Mouse (Mus musculus): ENCODE results near the gene Gpbp1. TPM values are rescaled to one million over a fixed set of nuclear protein-coding genes. Genes with fewer than 3 reads are reported as not detected.
A peak's percentile ranks its signal among the peaks of the same experiment; 100 is the strongest.

Gpbp1 gene
- total RNA-seq, 1 experiment from 2014 or later = 83.2 TPM

GRCm38 (mm10) chr13:111467350-111467749 is 22.6 kb downstream of the Gpbp1 start:
- no peak for DNase-seq

GRCm38 (mm10) chr13:111461424-111461823 is 28.5 kb downstream of the Gpbp1 start:
- DNase-seq = no peak

GRCm38 (mm10) chr13:111456790-111457189 is 33.1 kb downstream of the Gpbp1 start:
- DNase-seq = no peak

- DNase-seq = no peak
Measured at GRCm38 (mm10) chr13:111444325-111444724, 45.6 kb downstream of the Gpbp1 start.

- DNase-seq = no peak
Measured at GRCm38 (mm10) chr13:111431174-111431573, 58.7 kb downstream of the Gpbp1 start.

DNA sequence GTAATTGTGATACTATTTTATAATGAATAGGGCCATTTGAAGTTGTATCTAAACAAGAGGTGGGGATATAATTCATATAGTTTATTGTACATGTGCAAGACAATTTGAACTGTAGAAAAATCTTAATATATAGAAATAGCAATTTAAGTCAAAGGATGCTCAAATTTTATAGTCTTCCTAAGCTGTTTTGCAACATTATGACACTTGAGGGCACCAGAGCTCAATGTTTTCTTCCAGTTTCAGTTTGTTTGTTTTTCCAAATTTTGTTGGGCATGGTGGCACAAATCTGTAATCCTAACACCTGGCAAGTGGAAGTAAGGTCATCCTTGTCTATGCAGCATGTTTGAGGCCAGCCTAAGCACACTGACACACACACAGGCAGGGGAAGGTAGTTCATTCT is 68.6 kb downstream of the Gpbp1 start:
- DNase-seq = no peak

GRCm38 (mm10) chr13:111418087-111418486 is 71.8 kb downstream of the Gpbp1 start:
- no peak for DNase-seq

DNA sequence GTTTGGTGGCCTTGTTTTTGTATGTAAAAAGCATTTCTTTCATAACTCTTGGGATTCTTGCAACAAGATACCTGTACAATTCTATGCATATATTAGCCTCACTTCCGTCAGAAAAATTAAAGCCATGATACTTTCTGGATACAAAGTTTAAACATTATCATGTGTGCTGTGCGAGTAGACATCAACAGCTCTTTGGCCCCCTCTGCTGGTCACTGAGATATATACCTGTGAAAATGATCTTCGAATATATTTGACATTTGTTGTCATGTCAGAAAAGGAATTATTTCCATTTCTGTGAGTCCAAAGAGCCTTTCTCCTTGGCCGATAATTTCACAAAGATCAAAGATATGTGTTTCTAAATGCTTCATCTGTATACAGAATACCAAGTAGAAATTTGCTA is 76.8 kb downstream of the Gpbp1 start:
- peak; percentile 61 for DNase-seq

GRCm38 (mm10) chr13:111410831-111411230 is 79.1 kb downstream of the Gpbp1 start:
- no peak for DNase-seq

DNA sequence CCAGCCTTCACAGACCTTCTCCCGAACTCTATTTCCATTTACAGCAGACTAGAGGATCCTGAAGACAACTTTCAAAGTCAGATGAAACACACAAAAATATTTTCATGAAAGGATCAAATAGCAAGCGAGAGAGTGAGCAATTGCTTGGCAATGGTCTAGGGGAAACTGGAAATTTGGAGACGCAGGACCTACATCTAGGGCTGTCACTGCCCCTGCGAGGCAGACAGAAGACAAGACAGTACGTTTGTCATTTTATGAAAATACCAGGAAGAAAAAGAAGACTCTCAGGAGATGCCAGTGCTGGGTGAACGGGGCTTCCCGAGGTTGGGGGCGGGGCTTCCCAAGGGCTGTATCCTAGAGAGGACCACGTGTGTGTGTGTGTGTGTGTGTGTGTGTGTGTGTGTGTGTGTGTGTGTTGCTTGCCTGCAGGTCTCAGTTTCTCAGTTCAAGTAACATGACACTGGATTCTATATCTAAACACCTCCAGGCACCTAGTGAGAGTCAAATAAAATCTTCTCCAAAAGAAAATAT is 83.0 kb downstream of the Gpbp1 start:
- DNase-seq = no peak

- DNase-seq = no peak
Measured at GRCm38 (mm10) chr13:111405956-111406355, 84.0 kb downstream of the Gpbp1 start.

- DNase-seq = no peak
Measured at GRCm38 (mm10) chr13:111397600-111398151, 92.2 kb downstream of the Gpbp1 start.

DNA sequence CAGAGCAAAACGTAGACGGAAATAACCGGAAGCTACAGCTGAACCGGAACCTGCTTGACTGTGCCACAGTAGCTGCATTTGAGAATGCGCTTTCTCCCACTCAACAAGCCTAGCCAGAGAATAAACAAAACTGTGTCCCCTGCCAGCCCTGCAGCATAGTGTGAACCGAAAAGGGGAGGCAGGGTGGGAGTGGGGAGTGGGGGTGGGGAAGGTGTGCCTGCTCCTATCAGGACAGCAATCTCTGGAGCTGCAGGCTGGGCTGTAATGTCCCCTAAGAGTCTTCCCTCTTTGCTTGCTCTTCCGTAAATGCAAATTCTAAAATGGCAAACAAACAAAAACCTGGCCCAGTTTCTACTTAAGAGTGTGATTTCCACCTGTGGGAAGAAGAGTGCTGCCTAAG is 92.8 kb downstream of the Gpbp1 start:
- DNase-seq = no peak

DNA sequence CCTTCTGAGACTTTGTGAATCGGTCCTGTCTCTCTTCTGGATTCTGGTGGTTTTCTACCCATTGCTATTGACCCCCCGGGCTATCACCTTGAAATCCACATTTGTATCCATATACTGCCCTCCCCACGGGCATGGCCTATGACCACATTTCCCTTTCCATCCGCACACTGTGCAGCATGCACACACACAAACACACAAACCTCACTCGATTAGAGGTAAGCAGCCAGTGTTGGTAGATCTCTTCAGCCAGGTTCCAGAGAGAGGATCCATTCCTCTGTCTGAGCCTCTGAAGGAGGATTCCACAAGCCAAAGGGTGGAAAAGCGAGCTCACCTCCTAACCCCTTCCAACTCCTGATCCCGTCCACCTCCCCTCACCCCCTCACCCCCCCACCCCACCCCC is 94.4 kb downstream of the Gpbp1 start:
- no peak for DNase-seq

DNA sequence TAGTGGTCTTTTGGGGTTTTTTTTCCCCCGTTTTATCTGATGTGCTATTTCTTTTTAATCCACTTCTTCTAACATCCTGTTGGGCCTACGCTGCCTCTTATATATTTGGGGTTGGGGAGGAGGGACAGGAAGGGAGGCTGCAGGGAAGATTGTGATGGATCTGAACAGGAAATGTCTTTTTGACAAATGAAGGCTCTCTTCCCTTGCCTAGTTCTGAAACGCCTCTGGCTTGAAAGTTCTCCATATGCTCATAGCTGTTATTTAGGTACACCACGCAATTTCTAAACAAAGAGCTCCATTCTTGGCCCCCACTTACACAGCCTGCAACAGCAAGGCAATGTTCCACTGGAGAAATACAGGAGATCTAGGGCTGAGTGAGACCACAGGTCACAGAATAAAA is 95.0 kb downstream of the Gpbp1 start:
- no peak for DNase-seq

- no peak for DNase-seq
Measured at GRCm38 (mm10) chr13:111394341-111394740, 95.6 kb downstream of the Gpbp1 start.

GRCm38 (mm10) chr13:111393426-111393825 is 96.5 kb downstream of the Gpbp1 start:
- no peak for DNase-seq

GRCm38 (mm10) chr13:111391426-111391825 is 98.5 kb downstream of the Gpbp1 start:
- DNase-seq = no peak

GRCm38 (mm10) chr13:111391011-111391410 is 98.9 kb downstream of the Gpbp1 start:
- no peak for DNase-seq

DNA sequence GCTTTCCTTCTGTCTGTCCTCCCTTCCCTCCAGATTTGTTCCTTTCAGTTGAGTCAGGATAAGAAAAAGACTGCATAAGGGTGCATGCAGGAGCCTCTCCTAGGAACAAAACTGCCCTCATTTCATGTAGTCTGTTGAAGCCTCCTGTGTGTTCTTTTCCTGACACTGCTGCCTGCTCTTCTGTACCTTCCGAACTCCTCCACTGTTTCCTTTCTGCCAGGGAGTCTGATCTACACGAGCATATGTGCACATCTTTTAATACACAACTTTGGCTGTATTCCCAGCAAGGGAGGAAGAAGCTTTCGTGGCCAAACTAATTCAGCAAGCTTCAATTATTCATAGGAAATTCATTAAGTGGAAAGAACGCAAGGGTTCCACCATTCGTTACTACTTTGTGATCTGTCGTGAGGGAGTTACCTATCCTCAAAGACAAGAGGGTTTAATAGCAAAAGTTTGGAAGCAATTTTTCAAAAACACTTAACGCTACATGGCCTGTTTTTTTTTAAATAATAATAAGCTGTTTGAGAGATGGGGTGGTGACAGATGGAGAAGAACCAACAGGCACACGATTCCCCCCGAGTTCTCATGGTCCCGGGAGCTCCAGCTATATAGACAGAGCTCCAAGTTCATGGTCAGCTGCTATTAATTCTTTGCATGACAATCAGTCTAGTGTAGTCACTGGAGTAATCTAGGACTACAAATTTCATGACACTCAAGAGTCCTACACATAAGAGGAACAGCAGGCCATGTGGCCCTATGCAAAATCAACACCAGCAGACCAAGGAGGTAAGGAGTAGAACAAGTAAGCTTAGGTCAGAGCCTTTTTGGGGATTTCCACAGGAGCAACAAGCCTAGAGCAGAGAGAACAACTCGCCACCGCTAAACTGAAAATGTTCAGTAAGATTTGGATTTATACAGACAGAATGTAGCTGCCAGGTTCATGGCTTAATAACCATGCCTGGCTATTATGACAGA is 105.6 kb downstream of the Gpbp1 start:
- DNase-seq = no peak
